Mouse (Mus musculus) lung, embryonic 16.5 days (tissue): ENCODE results near the gene Dzip1. TPM values are rescaled to one million over a fixed set of nuclear protein-coding genes. Genes with fewer than 3 reads are reported as not detected.

ENCODE experiments used
- ATAC-seq: fragments of 200-750 bp; cut with Nextera tagmentation; 2 replicates; pipeline ENCODE4 v1.8.0; 2017; ENCODE audit warnings: low read depth, mild to moderate bottlenecking, moderate library complexity
- H3K27ac ChIP-seq: fragments of 300-500 bp; sonication (generic); 2 replicates; pipeline ENCODE4 v1.5.1; 2014; ENCODE audit warnings: mild to moderate bottlenecking, control low read depth, low read length
- H3K27me3 ChIP-seq: fragments of 300-500 bp; sonication (generic); 2 replicates; pipeline ENCODE4 v1.6.1; 2014; ENCODE audit warnings: low read depth, low read length, mixed read lengths; ENCODE audit not compliant: control insufficient read depth, insufficient read depth
- H3K36me3 ChIP-seq: fragments of 300-500 bp; sonication (generic); 2 replicates; pipeline ENCODE4 v1.6.1; 2014; ENCODE audit warnings: low read length; ENCODE audit not compliant: control insufficient read depth, insufficient read depth
- H3K4me1 ChIP-seq: fragments of 300-500 bp; sonication (generic); replicated peaks from 2 replicates; pipeline ENCODE4 v1.6.1; 2014; ENCODE audit warnings: low read length, mixed read lengths; ENCODE audit not compliant: control insufficient read depth, insufficient read depth
- H3K4me2 ChIP-seq: fragments of 300-500 bp; sonication (generic); 2 replicates; pipeline ENCODE4 v1.6.1; 2014; ENCODE audit warnings: low read depth, low read length, control low read depth
- H3K4me3 ChIP-seq: fragments of 300-500 bp; sonication (generic); 2 replicates; pipeline ENCODE4 v1.5.1; 2014; ENCODE audit warnings: mild to moderate bottlenecking, low read length, control low read depth
- H3K9ac ChIP-seq: fragments of 300-500 bp; sonication (generic); 2 replicates; pipeline ENCODE4 v1.6.1; 2014; ENCODE audit warnings: low read length, control low read depth
- H3K9me3 ChIP-seq: fragments of 300-500 bp; sonication (generic); 2 replicates; pipeline ENCODE4 v1.6.1; 2016; ENCODE audit warnings: low read length; ENCODE audit not compliant: control insufficient read depth
- WGBS: fragments of 180-500 bp; shearing (Covaris S2); extraction: QIAGEN DNeasy Blood & Tissue Kit; methylation state at CpG from one replicate; pipeline ENCODE4 v1.1.7; 2014; 5-methylcytosine and 5-hydroxymethylcytosine counted together
- polyA plus RNA-seq: library from polyadenylated mRNA; unstranded; fragments of >200 nt; fragmentation: Nextera tagmentation; extraction: Ambion mirVana; gene quantifications from 2 replicates; pipeline ENCODE4 v1.2.1, GENCODE M21; 2015

The Dzip1 gene
- 13.1 and 13.4 TPM in 2 replicates for polyA plus RNA-seq

DNA sequence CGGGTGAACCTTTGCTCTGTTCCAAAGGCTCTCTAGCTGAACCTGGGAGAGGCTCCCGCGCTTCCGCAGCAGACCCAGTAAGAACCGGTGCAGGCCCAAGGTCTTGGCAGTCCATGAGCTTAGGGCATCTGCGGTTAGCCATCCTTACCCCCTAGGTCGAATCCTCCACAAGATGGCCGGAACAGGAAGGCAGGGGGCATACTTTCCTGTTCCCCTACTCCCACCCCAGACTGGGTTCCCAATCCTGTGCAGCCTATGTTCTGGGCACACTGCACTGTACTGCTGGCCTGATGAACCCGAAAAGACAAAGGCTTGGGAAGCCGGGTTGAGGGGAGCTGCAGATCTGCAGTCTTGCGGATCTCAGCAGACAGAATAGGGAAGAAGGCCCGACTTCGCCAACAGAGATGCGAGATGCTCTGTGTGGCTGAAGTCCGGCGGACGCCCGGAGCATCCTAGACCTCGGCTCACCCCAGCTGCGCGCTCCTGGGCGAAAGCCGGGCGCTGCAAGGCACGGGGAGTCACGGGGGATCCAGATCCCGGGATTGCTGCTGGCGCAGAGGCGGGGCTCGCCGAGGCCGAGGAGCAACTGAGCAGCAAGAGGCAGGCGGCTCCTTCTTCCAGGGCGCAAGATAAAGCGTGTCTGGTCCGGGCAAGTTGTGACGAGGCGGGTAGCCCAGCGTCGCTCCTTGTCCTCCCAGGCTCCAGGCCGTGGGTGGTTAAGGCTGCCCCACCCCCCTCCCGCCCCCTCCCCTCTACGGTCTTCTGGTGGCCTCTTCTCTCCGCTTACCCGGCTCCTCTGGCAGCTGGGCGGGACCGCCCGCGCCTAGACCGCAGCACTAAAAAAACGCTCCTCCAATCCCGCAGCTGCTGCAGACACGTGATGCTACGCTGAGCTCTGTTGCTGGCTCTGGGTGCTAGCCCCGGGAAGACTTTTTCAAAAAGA is at the start of gene Dzip1:
Gene Dzip1 (minus strand): TSS at position 788 of the 943 bp plus-strand sequence.
- H3K9me3 ChIP-seq = no peaks in the 10 kb centered on the region
- H3K4me1 ChIP-seq = peaks cover 34% of the 10 kb centered on the region
- H3K27ac ChIP-seq = peak within 1 kb of the TSS; percentile 76
- H3K4me3 ChIP-seq = peak within 1 kb of the TSS; percentile 65
- ATAC-seq = peak; percentile 91
- H3K27me3 ChIP-seq = 0 out of 2 replicates have a peak, but pooled peaks cover 2% of the 10 kb centered on the region
- peak within 1 kb of the TSS; percentile 79 for H3K9ac ChIP-seq
- H3K4me2 ChIP-seq = peak within 1 kb of the TSS; percentile 92
- H3K36me3 ChIP-seq = no peaks in the 10 kb centered on the region
- under 1% methylated on average over 44 of the region's 55 CpGs for WGBS

DNA sequence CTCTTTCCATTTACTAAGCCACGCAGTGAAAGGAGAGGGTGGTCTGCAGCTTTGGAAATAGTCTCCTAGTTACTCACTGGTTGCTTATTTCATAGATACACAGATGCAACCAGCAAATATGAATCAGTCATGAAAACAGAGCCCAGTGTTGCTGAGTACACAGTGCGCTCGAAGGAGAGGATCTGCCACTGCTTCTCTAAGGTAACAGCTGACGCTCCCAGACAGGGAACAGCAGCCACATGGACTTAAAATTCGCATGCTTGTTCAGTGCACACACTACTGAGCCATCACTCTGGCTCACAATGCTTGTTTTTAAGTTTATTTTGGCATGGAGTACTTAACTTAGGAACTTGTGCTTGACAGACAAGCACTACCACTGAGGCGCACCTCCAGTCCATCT is 47.0 kb upstream of the Dzip1 start:
- ATAC-seq = no peak
- Histone ChIP-seq H3K27me3 (no peaks in the 10 kb centered on the region), H3K4me2 (no peak overlapping the region), H3K36me3 (peaks cover 47% of the 10 kb centered on the region), H3K4me1 (no peaks in the 10 kb centered on the region), H3K4me3 (no peak overlapping the region), H3K9ac (no peak overlapping the region), H3K9me3 (no peaks in the 10 kb centered on the region), H3K27ac (no peak overlapping the region)
- 91% methylated on average over 6 of the region's 6 CpGs for WGBS

DNA sequence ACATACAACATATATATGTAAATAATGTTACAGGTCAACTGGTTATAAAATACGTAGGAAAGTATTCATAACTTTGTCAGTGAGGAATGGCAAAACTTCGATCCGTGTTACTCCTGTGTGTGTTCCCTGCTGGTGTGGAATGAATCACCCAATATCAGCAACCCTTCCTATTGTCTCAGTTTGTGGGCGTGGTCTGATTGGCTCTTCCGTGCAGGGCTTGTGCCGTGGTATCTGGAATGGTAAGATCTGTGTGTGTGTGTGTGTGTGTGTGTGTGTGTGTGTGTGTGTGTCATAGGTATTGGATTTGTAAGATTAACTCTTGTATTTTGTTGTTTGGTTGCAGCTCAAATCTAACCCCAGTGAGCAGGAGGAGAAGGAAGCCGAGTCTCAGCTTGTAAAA is 42.4 kb upstream of the Dzip1 start:
- H3K36me3 ChIP-seq = peaks cover 23% of the 10 kb centered on the region
- WGBS = 85% methylated on average over 7 of the region's 7 CpGs

DNA sequence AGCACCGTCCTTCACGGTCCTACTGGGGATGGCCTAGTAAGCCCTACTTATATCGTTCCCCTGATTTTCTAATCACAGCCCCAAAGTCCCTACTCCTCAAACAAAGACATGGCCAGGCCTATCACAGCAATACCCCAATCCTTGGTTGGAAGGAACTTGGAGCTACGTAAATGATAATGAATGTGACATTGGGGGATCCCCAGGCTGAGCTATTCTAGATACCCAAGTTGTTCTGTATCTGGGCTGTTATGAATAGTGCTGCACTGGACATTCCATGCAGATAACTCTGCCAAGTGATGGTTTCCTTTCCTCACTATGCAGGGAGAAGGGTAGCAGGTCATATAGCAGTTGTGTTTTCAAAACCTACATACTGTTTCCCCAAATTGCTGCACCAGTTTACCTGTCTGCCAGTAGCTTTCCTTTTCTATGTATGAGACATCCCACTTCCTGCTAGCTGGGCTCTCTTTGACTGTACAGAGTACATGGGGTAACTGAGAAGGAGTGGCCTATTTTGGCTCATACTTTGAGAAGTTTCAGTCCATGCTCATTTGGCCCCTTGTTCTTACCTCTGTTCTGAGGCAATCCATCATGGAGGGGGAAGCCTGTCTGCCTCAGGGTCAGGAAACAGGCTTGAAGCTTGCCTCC is 40.2 kb upstream of the Dzip1 start:
- WGBS = 89% methylated on average over 4 of the region's 4 CpGs
- H3K4me1 ChIP-seq = no peaks in the 10 kb centered on the region
- peaks cover 25% of the 10 kb centered on the region for H3K36me3 ChIP-seq
- H3K27me3 ChIP-seq = no peaks in the 10 kb centered on the region
- H3K4me2 ChIP-seq = no peak overlapping the region
- H3K27ac ChIP-seq = no peak overlapping the region
- no peaks in the 10 kb centered on the region for H3K9me3 ChIP-seq
- no peak for ATAC-seq
- no peak overlapping the region for H3K4me3 ChIP-seq
- no peak overlapping the region for H3K9ac ChIP-seq

More for the DNA sequence above, 42.4 kb upstream of the Dzip1 start:
- no peak overlapping the region for H3K4me2 ChIP-seq
- H3K27ac ChIP-seq = no peak overlapping the region
- no peak overlapping the region for H3K9ac ChIP-seq
- ATAC-seq = no peak
- H3K9me3 ChIP-seq = no peaks in the 10 kb centered on the region
- H3K27me3 ChIP-seq = no peaks in the 10 kb centered on the region
- no peak overlapping the region for H3K4me3 ChIP-seq
- no peaks in the 10 kb centered on the region for H3K4me1 ChIP-seq

DNA sequence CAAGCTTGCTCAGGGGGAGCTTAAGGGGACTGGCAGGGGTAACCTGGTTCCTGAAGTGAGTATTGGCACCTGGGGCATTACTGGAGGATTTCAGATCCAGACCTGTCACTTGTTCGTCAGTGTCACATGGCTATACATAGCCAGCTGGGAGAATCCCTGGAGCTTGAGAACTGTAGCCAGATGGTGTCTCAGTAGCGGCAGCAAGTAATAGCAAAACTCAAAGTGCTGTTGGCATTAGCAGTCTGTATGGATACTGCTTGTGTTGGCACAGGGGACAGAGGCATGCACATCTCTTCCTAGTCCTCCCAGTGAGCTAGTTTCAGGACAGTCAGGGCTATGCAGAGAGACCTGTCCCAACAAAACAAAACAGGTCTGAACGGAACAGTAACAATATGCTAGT is 32.8 kb upstream of the Dzip1 start:
- H3K27ac ChIP-seq = no peak overlapping the region
- H3K9ac ChIP-seq = no peak overlapping the region
- ATAC-seq = no peak
- 92% methylated on average over 3 of the region's 3 CpGs for WGBS
- H3K4me3 ChIP-seq = no peak overlapping the region
- no peaks in the 10 kb centered on the region for H3K27me3 ChIP-seq
- no peaks in the 10 kb centered on the region for H3K9me3 ChIP-seq
- peaks cover 36% of the 10 kb centered on the region for H3K36me3 ChIP-seq
- H3K4me1 ChIP-seq = no peaks in the 10 kb centered on the region
- no peak overlapping the region for H3K4me2 ChIP-seq

DNA sequence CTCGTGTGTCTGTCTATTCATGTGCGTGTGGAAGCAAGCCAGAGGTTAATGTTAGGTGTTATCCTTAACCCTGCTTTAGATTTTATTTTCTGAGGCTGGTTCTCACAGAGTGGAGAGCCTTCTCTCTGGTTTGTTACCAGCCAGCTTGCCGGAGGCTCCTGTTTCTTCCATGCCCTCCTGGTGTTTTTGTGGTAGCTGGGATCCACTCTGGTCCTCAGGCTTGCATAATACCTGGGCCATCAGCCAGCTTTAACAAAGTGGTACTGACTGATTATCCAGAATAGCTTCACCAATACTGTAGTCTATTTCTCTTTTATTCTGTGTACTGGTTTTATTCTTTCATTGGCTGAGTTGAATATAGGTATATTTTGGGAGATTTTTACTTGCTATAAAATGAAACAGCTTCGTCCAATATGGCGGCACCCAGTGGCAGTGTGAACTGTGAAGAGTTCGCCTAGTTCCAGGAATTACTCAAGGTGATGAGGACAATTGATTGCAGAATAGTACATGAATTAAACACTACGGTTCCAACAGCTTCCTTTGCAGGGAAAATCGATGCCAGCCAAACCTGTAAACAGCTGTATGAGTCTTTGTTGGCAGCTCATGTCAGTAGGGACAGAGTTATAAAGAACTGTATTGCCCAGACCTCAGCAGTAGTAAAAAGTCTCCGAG is 26.8 kb upstream of the Dzip1 start:
- 87% methylated on average over 9 of the region's 9 CpGs for WGBS
- no peak overlapping the region for H3K4me3 ChIP-seq
- no peak overlapping the region for H3K27ac ChIP-seq
- ATAC-seq = no peak
- peaks cover 8% of the 10 kb centered on the region; the same call in 1 of the 2 replicates for H3K36me3 ChIP-seq
- H3K4me2 ChIP-seq = no peak overlapping the region
- H3K9ac ChIP-seq = no peak overlapping the region
- peaks cover 4% of the 10 kb centered on the region; the same call in 1 of the 2 replicates for H3K4me1 ChIP-seq
- no peaks in the 10 kb centered on the region for H3K9me3 ChIP-seq
- H3K27me3 ChIP-seq = no peaks in the 10 kb centered on the region

DNA sequence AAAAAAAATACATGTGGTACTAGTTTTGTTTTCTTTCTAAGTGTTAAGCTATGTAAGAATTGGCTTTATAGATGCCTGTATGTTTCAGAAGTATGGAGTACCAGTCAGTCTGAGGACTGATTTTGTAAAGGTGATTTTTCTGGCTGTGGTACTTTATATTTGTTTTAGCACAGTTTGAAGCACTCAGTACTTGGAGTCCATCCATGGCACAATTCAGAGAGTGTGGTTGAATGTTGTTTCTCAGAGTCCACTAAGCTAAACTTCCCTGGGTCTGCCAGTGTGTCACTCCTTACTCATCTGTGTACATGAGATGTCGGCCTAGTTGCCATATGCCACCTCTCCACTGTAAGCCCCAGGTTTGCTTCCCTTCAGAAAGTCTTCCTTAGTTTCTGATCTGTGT is 23.6 kb upstream of the Dzip1 start:
- Histone ChIP-seq H3K4me2 (no peak overlapping the region), H3K27ac (no peak overlapping the region), H3K36me3 (peaks cover 4% of the 10 kb centered on the region; the same call in 1 of the 2 replicates), H3K4me1 (peaks cover 4% of the 10 kb centered on the region; the same call in 1 of the 2 replicates), H3K9me3 (no peaks in the 10 kb centered on the region), H3K4me3 (no peak overlapping the region), H3K9ac (no peak overlapping the region), H3K27me3 (no peaks in the 10 kb centered on the region)
- 79% methylated on average over 1 of the region's 1 CpGs for WGBS
- ATAC-seq = no peak

DNA sequence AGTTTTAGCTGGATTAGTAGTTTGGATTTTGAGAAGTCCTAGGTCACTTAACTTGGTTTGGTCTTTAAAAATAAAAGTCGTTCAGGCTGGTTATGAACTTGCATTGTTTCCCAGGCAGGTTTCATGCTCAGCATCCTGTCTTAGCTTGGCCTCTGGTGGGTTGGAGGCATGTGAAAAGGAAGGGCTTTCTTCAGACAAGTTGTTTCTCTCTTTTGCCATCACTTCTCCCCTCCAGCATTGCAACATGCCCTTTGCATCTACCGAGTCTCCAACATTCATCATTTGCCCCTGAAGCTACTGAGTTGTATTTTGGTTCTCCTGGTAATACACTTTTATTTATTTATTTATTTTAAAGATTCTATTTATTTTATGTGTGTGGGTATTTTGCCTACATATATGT is 19.4 kb upstream of the Dzip1 start:
- H3K4me3 ChIP-seq = no peak overlapping the region
- no peak for ATAC-seq
- 63% methylated on average over 2 of the region's 2 CpGs for WGBS
- no peak overlapping the region for H3K9ac ChIP-seq
- H3K4me1 ChIP-seq = peaks cover 13% of the 10 kb centered on the region
- no peak overlapping the region for H3K4me2 ChIP-seq
- H3K36me3 ChIP-seq = no peaks in the 10 kb centered on the region
- no peak overlapping the region for H3K27ac ChIP-seq
- no peaks in the 10 kb centered on the region for H3K27me3 ChIP-seq
- H3K9me3 ChIP-seq = no peaks in the 10 kb centered on the region

DNA sequence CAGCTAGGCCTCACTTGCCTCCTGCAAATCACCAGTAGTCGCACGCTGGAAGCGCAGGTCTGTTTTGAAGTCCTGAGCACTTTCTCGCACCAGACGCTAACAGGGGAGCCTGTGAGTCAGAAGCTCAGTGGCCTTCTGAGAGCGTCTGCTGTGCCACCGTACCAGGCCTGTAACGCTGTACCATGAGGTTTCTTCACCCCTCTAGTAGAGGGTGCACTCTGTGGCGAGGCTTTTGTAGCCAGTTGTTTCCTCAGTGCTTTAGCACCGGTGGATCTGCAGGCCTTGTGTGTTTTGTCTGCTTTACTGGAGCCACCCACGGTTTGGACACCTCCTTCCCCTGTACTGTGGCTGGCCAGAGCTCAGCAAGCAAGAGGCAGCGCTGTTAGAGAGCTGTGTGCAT is 16.8 kb upstream of the Dzip1 start:
- Histone ChIP-seq H3K4me1 (peaks cover 22% of the 10 kb centered on the region), H3K9me3 (no peaks in the 10 kb centered on the region), H3K9ac (0 out of 2 replicates have a peak overlapping the region, but pooled peaks have one; percentile 18), H3K4me2 (no peak overlapping the region), H3K4me3 (no peak overlapping the region), H3K27ac (no peak overlapping the region), H3K36me3 (no peaks in the 10 kb centered on the region), H3K27me3 (no peaks in the 10 kb centered on the region)
- ATAC-seq = no peak
- 57% methylated on average over 12 of the region's 12 CpGs for WGBS
